Mouse (Mus musculus): ENCODE results near the gene Pip4k2a. TPM values are rescaled to one million over a fixed set of nuclear protein-coding genes. Genes with fewer than 3 reads are reported as not detected.

The Pip4k2a gene
- total RNA-seq, 2 experiments from 2014 or later: 35.5 to 37.2 TPM

DNA sequence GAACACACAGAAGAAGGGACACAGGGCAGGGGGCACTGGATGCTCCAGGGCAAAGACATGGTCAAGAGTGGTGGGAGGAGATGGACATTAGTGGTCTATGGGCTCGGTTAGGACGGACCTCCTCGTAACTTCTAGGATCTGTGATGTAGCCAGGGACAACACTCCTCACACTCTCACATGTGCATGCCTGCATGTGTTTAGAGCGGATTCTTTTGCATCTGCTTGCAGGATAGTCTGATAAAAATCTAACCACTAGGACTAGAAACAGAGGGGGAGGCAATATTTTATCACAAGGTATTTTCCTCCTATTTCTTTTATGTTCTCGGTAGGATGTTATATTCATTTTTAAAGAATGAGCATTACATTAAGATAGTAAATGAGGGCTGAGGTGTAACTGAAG, 38.4 kb downstream of the Pip4k2a start:
- no peak for DNase-seq (ENCODE audit: extremely low spot score in 1 of 2, low spot score in 2 of 2)
- intact Hi-C loops (cut with DNase I): no loop called here

DNA sequence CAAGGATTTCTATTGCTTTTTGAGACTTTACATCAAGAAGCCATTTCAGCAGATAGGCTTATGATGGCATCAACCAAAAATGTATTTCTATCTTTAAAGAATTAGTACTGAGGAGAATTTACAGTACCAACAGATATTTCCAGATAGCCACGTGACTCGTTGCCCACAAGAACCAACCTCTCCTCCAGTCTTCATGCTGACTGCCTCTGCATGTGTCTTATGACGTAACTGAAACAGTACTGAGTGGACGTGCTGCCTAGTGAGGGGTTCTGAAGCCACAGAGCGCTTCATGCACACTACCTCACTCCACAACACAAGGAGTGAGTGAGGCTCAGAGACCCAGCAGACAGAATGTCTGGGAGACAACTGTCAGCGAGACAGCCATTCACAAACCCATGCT, 38.9 kb downstream of the Pip4k2a start:
- intact Hi-C loops (cut with DNase I): no loop called here
- DNase-seq (ENCODE audit: extremely low spot score in 1 of 2, low spot score in 2 of 2): no peak

DNA sequence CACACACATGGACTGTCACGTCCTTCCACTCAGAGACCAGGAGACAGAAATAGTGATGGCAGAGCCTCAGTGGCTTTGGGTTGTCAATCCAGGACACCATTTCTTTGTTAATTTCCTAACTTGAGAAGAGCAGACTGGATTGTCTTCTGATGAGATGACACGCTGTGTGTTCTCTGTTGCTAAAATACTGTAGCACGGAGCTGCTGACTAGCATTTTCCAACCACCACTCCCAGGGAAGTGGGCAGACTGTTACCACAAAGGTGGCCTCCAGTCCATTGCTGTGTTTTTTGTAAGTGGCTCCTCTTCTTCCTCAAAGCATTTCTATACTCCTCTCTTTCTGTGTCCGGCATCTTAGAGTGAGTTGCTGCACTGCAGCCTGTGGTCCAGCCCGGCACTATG, 39.4 kb downstream of the Pip4k2a start:
- intact Hi-C loops (cut with DNase I): no loop called here
- no peak for DNase-seq (ENCODE audit: extremely low spot score in 1 of 2, low spot score in 2 of 2)

DNA sequence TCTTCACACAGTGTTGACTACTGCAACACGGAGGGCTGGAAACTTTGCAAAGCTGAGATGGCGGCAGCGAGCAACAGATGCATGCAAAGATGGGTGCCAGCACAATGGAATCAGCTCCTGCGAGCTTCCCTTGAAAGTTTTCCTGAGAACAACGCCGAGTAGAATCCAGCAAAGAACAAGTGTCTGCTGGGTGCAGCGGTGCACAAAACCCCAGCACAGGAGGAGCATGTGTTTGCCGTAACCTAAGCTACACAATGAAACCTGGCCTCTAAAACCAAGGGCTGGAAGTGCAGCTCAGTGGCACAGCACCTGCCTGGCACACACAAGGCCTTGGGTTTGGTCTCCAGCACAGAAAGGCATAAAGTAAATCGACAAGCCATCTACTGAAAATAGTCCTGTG, 39.9 kb downstream of the Pip4k2a start:
- intact Hi-C loops (cut with DNase I): no loop called here
- no peak for DNase-seq (ENCODE audit: extremely low spot score in 1 of 2, low spot score in 2 of 2)

DNA sequence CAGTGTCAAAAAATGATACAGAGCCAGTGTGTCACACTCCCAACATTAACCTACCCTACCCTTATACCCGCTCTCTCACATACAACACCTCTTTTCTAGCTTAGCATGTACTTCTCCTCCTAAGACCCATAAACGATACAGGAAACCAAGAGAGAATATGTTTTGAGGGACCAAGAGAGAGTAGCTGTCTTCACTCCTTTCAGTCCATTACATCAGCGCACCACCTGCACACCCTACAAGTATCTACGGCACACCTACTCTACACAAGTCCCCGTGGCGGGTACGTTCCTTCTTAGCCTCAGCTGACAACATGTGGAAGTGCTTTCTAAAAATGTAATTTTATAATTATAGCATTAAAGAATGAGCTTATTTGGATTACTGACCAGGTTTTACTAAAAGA, 40.5 kb downstream of the Pip4k2a start:
- DNase-seq (ENCODE audit: extremely low spot score in 1 of 2, low spot score in 2 of 2): no peak
- intact Hi-C loops (cut with DNase I): no loop called here

DNA sequence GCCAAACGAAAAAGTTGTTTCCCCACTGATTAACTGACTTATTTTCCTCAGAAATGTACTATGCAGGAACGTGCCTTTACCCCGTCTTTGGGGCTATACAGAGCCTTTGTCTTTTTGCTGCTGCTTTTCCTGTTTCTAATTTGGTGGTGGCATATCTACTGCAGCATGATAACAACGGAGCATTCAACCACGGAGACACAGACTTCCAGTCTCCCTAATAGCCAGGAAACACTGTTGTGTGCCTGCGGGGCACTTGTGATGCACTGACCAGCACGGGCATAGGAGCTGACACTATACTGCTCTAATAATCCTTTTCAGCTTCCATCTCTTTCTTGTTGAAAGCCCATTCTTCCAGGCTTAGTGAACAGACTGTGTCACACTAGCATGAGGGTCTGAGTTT, 41.0 kb downstream of the Pip4k2a start:
- no peak for DNase-seq (ENCODE audit: extremely low spot score in 1 of 2, low spot score in 2 of 2)
- intact Hi-C loops (cut with DNase I): no loop called here

DNA sequence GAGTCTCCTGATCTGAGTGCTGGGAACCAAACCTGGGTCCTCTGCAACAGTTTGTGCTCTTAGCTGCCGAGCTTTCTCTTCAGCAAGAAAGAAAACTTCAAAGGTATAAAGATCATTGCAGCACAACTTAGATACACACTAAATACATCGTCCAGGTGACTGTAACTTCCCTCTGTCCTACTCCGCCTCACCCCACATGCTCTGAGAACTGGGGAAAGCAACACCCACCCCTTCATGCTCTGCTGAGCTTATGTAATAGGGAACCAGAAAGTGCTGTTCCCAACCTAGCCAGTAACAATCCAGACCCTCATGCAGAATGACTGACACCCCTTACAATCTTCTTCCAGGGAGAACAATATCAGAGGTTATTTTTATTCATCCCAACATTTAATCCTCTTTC, 41.5 kb downstream of the Pip4k2a start:
- intact Hi-C loops (cut with DNase I): no loop called here
- no peak for DNase-seq (ENCODE audit: extremely low spot score in 1 of 2, low spot score in 2 of 2)

DNA sequence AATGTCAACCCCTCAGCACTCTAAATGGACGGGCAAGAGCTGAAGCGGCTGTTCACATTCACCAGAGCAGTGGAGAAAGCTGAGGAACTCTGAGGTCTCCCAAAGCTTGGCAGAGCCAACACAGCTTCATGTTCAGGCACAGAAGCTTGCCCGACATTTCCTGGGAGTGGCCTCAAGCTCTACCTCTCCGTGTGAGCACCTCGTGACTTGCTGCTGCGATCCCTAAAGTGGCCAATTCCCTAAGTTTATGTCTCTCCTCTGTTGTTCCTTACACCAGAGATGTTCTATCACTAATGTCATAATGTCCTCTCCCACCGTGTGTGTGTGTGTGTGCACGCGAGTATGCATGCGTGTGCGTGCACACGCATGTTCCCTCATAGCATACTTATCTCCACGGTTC, 42.3 kb downstream of the Pip4k2a start:
- DNase-seq (ENCODE audit: extremely low spot score in 1 of 2, low spot score in 2 of 2): no peak
- intact Hi-C loops (cut with DNase I): no loop called here

DNA sequence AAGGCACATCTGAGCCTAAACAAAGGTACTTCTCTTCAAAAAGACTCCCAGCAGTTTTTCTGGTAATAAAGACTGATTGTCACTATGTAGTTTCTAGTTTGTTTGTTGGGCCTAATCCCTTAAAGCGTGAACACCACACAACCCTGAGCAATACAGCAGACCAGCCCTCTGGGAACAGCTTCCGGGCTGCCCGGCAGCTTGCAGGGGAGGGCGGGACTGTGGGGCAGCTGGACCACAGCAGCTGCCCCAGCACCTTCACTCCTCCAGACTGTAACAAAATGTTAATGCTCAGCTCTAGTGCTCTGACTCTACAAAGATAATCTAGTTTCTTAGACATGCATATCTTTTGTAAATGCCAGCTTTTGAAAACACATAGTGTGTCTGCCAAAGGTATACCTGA, 42.9 kb downstream of the Pip4k2a start:
- intact Hi-C loops (cut with DNase I): no loop called here
- DNase-seq (ENCODE audit: extremely low spot score in 1 of 2, low spot score in 2 of 2): no peak

DNA sequence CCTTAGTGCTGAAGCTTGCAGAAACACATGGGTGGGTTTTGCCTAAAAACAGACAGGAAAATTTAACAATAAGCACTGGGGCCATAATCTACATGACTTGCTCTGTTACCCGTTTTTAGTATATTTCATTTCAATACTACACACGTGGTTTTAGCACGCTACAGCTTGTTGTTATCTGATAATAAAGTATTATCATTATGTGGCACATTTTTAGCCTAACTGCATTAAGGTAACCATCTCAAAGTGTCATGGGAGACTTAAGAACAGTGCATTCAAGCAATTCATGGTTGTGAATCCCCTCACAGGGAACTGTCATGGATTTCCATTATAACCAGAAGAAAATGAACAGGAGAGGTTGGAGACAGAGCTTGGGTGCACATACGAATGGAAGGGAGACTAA, 43.5 kb downstream of the Pip4k2a start:
- DNase-seq (ENCODE audit: extremely low spot score in 1 of 2, low spot score in 2 of 2): no peak
- intact Hi-C loops (cut with DNase I): no loop called here

DNA sequence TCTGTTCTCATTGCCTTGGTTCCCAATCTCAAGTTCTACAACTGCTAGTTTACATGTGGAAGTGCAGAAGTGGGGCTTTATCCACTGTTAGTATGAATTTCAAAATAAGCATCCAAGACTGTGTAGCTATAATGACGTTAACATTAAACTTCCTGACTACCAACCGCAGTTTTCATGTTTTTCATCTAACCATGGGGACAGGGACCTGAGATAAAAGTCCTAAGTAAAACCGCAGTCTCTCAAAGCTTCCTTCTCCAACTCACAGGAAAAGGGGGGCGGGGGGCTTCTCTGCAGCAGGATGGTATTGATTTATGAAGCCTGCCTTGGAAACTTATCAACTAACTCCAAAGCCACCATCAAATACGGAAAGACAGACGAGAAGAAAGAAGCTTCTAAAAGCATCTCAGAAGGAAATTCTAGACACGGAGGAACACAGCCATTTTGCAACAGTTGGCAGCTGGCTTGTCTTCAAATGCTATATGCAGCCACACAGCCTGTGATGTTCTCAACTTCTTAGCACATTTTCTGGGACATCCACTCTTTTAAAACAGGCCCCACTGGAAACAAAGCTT, 45.7 kb downstream of the Pip4k2a start:
- intact Hi-C loops (cut with DNase I): no loop called here
- peak in 1 of 2 experiments; percentile 48 for DNase-seq (ENCODE audit: extremely low spot score in 1 of 2, low spot score in 2 of 2)

DNA sequence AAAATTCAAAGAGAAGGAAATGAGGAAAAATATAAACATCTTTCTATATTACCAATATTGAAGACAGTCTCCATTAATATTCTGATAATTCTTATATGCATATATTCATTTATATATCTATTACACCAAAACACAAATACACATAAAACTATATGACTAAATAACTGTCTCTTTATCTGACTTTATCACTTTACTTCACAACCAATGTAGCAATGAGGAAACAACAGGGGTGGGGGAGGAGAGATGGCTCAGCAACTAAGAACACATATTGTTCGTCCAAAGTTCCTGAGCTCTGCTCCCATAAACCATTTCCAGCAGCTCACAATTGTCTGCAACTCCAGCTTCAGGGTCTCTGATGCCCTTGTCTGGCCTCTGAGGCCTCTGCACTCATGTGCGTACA, 47.2 kb downstream of the Pip4k2a start:
- no peak for DNase-seq (ENCODE audit: extremely low spot score in 1 of 2, low spot score in 2 of 2)
- intact Hi-C loops (cut with DNase I): no loop called here

DNA sequence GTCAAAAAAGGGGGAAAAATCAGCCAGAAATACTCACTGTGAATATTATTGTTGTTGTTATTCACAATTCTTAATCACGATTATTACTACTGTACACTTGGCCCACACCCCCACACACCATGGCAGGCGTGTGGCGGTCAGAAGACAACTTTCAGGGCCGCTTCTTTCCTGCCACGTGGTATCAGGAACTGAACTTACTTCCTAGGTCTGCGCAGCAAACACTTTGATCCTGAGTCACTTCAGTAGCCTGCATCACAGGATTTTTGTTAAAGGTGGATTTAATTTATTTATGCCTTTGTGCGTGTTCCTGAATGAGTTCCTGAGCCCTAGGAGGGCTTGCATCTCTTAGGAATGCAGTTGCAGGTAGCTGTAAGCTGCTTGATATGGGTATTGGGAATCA, 49.2 kb downstream of the Pip4k2a start:
- no peak for DNase-seq (ENCODE audit: extremely low spot score in 1 of 2, low spot score in 2 of 2)
- intact Hi-C loops (cut with DNase I): no loop called here

DNA sequence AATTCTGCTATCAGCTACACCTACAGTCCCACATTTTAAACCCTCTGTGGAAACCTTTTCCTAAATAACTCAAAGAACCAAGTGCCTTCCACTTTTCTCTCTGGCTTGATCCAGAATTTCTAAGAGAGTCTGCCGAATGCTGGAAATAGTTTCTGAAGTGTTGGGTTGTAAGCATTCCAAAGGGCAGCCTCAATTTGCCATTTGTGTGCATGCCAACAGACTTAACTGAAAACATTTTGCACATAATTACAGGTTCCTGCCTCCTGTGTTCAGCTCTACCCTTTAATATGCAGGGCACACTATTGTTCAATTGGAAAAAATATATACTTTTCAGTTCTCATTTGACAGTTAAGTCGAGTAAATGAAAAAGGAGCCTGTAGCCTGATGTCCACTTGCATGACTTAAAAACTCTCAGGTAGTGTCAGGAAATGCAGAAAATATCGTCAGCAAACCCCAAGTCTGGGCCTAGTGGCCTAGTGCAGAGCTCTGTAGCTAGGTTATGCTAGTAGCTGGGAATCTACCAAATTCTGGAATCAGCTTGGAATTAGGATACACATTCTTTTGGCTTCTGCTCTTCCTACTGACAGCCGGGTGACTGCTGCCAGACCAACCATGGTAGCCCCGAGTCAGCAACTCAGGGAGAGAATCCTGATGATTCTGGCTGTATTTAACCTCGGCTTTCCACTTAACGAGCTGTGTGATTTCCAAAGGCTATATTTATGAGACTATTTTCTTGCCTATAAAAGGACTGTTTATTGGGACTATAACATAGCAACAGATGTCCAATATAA, 50.1 kb downstream of the Pip4k2a start:
- no peak for DNase-seq (ENCODE audit: extremely low spot score in 1 of 2, low spot score in 2 of 2)
- intact Hi-C loops (cut with DNase I): no loop called here

DNA sequence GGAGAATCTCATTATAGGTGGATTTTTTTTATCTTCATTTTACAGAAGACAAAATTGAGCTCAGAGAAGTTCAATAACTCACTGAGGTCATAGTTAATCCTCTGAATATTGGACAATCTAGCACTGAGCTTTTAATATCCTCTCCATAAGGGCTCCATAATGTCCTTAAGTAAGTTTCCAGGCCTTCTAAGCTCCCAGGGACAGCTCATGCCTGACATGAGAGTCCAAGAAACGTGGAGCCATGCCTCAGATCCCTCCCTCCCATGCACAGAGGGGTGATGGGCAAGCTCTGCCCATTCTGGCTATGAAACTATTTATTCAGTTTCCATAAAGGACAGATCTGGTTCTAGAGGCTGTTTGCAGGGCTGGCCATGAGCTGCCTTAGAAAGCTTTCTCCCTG, 52.5 kb downstream of the Pip4k2a start:
- intact Hi-C loops (cut with DNase I): no loop called here
- DNase-seq (ENCODE audit: extremely low spot score in 1 of 2, low spot score in 2 of 2): no peak

DNA sequence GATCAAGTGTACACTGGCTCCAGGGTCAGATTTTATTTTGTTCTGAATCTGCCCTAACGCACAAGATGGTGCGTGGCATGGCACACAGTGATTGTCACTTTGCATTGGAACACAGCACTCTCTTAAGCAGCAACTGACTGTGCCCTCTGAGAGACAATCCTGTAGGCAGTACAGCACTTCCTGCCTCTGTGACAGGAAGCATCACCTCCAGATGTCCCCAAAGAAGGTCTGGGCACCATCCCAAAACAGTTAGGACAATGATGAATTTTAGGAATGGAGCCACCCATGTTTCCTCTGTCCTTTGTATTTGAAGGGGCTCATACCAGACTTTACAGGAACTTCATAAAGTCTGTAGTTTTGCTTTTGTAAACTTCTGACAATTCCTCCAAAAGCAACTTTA, 54.0 kb downstream of the Pip4k2a start:
- intact Hi-C loops (cut with DNase I): no loop called here
- no peak for DNase-seq (ENCODE audit: extremely low spot score in 1 of 2, low spot score in 2 of 2)

DNA sequence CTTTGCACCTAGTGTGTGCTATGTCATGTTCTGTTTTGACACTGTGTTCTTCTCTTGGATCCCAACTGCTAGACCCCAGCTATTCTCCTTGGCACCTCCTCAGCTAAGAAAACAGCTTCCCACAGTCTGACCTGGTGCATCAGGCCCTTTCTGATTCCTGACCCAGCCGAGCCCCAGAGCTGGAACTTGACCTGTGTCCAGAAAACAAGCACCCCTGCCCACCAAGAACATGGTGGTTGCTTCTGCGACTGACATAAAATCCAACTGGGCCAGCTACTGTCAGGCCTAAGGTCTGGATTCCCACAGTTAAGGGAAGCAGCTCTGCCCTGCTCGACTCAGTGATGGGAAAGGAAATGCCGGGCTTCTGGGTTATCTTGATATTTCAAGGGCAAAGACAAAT, 54.6 kb downstream of the Pip4k2a start:
- no peak for DNase-seq (ENCODE audit: extremely low spot score in 1 of 2, low spot score in 2 of 2)
- intact Hi-C loops (cut with DNase I): no loop called here

DNA sequence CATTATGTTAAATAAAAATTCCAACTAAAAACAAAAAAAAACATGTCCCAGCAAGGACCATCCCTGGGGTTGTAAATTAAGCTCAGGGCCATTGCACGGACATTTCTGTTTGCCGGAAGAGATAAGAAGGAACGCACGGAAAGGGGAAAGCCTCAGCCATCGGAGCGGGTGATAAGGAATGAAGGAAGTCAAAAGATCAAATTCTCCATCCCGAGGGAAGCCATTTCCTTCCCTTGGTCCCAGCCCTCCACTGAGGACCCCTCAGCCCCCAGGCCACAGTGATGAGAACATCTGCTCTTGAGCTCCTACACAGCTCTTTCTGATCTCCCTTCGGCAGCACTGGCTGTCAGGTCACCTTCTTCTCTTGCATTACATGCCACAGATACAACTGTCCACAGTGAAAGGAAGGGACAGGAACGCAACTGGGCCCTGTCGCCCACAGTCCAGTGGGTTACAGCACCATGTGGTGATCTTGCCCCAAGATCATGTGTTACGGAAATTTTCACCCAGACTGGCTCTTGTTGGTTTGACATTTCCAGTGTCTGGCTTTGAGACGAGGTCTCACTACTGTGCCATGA, 57.1 kb downstream of the Pip4k2a start:
- intact Hi-C loops (cut with DNase I): no loop called here
- no peak for DNase-seq (ENCODE audit: extremely low spot score in 1 of 2, low spot score in 2 of 2)

DNA sequence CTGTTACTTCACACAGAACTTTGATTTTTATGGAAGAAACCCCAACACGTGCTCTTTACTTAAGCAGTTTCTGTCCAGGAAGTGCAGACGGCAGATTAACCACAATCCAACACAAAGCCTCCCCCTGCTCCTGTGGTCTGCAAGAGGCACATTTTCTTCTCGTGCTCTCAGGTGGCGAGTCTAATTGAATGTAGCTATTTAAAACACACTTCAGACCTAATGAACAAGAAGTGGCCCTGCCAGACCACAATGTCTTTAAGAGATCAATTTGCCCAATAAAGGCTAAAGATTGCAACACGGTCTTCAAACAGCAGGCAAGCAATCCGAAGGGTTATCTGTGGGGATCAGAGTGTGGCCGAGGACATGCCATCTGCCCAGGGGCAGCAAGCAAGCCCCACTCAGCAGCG, 59.0 kb downstream of the Pip4k2a start:
- intact Hi-C loops (cut with DNase I): no loop called here
- DNase-seq (ENCODE audit: extremely low spot score in 1 of 2, low spot score in 2 of 2): no peak

DNA sequence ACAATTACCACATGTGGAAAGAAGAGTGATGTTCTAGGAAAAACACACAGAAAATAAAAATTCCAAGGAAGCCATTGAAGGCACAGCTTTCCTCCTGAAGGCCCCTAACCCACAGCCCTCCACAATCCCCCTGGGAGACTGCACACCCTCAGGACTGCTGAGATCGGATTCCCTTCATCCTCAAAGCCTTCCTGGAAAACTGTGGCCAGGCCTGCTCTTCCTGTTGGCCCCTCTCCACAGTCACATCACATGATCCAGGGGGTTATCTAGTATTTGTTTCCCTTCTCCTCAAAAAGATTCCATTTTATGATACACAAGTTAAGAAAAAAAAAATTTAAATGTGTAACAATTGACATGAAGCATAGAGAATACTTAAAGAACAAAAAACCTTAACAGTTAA, 59.7 kb downstream of the Pip4k2a start:
- intact Hi-C loops (cut with DNase I): no loop called here
- peak in 1 of 2 experiments; percentile 41 for DNase-seq (ENCODE audit: extremely low spot score in 1 of 2, low spot score in 2 of 2)

DNA sequence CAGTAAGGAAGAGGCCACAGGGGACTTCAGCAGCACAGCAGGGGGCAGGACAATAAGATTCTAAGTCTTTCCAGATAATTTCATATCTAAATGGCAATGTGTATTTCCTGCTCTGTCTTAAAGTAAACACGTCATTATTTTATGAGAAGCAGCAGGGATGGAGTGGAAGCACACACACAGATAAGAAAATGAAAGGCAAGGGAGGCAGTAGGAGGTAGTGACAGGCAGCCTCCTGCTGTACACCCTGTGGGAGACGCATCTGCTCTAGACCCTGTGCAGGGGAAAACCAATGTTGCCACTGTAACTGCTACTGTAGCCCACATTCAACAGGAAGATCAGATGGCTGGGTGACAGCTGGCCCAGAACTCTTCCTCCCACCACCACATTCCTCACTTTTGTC, 60.3 kb downstream of the Pip4k2a start:
- intact Hi-C loops (cut with DNase I): no loop called here
- no peak for DNase-seq (ENCODE audit: extremely low spot score in 1 of 2, low spot score in 2 of 2)
